Mouse (Mus musculus) kidney, embryonic 15.5 days (tissue): ENCODE measurements around the gene Eif3b. TPM values are rescaled to one million over a fixed set of nuclear protein-coding genes. Genes with fewer than 3 reads are reported as not detected.

Experiments used
- microRNA-seq: library from miRNA; unstranded; fragments of <30 nt; microRNA quantifications from one replicate; pipeline ENCODE4, GENCODE M21; 2016
- polyA plus RNA-seq: library from polyadenylated mRNA; unstranded; fragments of >200 nt; fragmentation: Nextera tagmentation; extraction: Ambion mirVana; gene quantifications from 2 replicates; pipeline ENCODE4 v1.2.1, GENCODE M21; 2015

Eif3b gene
- polyA plus RNA-seq, 1 experiment from 2014 or later, result 127 TPM

Small RNA genes within 50 kb of the gene (microRNA-seq; reads per million reads assigned to microRNA genes)
- not detected for gene Mir7038

Other genes with a start within 250 kb of the Eif3b start
- 46.5 and 53.0 TPM in 2 replicates for gene Mad1l1, start 97.8 kb upstream of the Eif3b start, polyA plus RNA-seq
- gene Nudt1, start 97.7 kb upstream of the Eif3b start, polyA plus RNA-seq, result 54.8 and 60.1 TPM in 2 replicates
- gene Mrm2, start 87.4 kb upstream of the Eif3b start, polyA plus RNA-seq, result 20.0 and 21.0 TPM in 2 replicates
- 25.3 and 27.0 TPM in 2 replicates for gene Snx8, start 30.1 kb upstream of the Eif3b start, polyA plus RNA-seq
- not detected in 2 replicates for gene Gm4869, start 26.3 kb downstream of the Eif3b start, polyA plus RNA-seq
- 21.9 and 22.4 TPM in 2 replicates for gene Chst12, start 86.2 kb downstream of the Eif3b start, polyA plus RNA-seq
- gene Grifin, start 145.7 kb downstream of the Eif3b start, polyA plus RNA-seq, result 0.45 TPM in 1 of 2 replicates, not detected in the other
- gene Lfng, start 188.0 kb downstream of the Eif3b start, polyA plus RNA-seq, result 32.3 and 34.5 TPM in 2 replicates
- 32.3 and 39.9 TPM in 2 replicates for gene Ttyh3, start 229.7 kb downstream of the Eif3b start, polyA plus RNA-seq